Mouse (Mus musculus): ENCODE measurements at regions not wholly inside any gene's neighbourhood (a gene's known extent, or its start where the extent isn't known, plus 50 kb on each side); places are given as distances from the start of the nearest gene placed in this dataset.

DNA sequence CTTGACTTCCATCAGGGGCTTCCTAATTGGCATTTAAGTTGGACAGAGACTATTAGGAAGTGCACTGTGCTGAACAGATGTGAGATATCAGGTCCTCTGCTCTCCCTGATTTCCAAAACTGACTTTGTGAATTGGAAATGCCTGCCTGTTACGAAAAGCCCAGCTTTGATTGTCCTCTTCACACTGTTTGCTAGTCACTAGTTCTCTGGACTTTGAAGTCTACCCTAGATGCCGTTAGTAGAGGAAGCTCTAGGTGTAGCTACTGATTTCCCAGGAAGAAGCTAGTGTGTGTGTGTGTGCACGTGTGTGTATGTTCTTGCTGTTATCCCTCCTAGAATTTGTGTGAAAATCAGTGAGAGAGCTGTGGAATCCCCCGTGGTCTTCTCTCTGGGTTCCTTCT is 87.7 kb upstream of the Atp1b1 start:
- Histone ChIP-seq H3K27ac (ENCODE audit: low read depth, low read length) (no peak overlapping the region), H3K4me1 (ENCODE audit: control insufficient read depth, insufficient read depth, low read length) (no peaks in the 10 kb centered on the region), H3K9ac (ENCODE audit: low read length) (no peak overlapping the region), H3K4me3 (ENCODE audit: low read depth, low read length) (no peak overlapping the region), H3K36me3 (ENCODE audit: control insufficient read depth, insufficient read depth, low read length) (no peaks in the 10 kb centered on the region), H3K4me2 (ENCODE audit: low read depth) (no peak overlapping the region), H3K9me3 (ENCODE audit: control insufficient read depth, low read length) (no peaks in the 10 kb centered on the region), H3K27me3 (ENCODE audit: control insufficient read depth, insufficient read depth, low read length) (no peaks in the 10 kb centered on the region)
- DNase-seq (ENCODE audit: low spot score) (no peak), ATAC-seq (ENCODE audit: insufficient read depth, low FRiP score, low TSS enrichment) (no peak)
- WGBS, result 84% methylated on average over 4 of the region's 4 CpGs

DNA sequence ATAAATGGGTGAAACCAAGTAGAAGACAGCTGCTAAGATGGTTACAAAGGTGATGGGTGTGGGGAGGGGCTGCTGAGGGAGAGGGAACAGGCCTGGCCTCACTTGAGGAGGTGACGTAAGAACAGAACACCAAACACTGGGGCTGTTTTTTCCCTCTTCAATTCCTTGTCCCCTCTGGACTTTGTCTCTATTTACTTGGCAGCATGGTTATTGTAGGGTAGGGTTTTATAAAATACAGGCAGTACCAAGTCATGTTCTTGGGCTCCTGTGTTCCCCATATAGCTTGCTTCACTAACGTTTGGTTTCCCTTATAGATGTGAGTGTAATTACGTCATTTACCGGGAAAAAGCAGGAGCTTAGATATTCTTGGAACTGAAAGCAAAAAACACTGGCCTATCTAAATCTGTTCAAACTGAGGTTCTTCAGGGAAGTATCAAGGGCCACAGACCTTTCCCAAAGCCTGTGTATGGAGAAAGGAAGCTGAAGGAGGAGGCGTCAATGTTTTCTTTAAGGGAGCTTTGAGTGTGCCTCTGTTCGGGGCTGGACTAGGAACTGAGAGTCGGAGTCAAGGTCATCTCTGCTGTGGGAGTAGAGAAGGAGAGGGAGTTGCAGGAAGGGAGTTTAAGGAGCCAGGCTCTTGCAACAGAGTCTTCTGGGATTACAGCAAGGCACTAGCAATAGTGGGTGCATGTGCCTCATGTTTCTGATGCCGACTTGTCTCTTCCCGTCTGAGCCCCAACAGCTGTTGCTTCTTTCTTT is 85.1 kb upstream of the Atp1b1 start:
- ATAC-seq (ENCODE audit: insufficient read depth, low FRiP score, low TSS enrichment), result no peak
- H3K4me1 ChIP-seq (ENCODE audit: control insufficient read depth, insufficient read depth, low read length), result no peaks in the 10 kb centered on the region

DNA sequence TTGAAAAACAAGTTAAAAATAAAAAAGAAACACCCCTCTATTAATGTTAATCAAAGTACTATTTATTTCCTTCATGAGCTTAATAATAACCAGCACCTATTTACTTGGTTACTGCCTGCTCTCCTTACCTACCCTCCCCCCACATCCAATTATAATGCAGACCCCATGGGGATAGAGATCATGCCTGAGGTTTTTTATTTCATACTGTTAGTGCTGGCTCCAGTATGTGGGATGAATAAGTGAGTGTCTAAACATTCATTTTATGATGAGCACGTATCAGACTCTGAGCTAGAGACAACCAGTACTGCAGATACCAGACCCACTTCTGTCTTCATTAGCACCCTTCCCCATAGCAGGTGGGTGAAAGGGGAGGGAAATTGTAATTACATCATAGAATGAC is 83.6 kb upstream of the Atp1b1 start:
- Histone ChIP-seq H3K4me1 (ENCODE audit: control insufficient read depth, insufficient read depth, low read length) (no peaks in the 10 kb centered on the region), H3K27ac (ENCODE audit: low read depth, low read length) (no peak overlapping the region), H3K9me3 (ENCODE audit: control insufficient read depth, low read length) (no peaks in the 10 kb centered on the region), H3K27me3 (ENCODE audit: control insufficient read depth, insufficient read depth, low read length) (no peaks in the 10 kb centered on the region), H3K9ac (ENCODE audit: low read length) (no peak overlapping the region), H3K4me2 (ENCODE audit: low read depth) (no peak overlapping the region), H3K4me3 (ENCODE audit: low read depth, low read length) (no peak overlapping the region), H3K36me3 (ENCODE audit: control insufficient read depth, insufficient read depth, low read length) (no peaks in the 10 kb centered on the region)
- no peak for ATAC-seq (ENCODE audit: insufficient read depth, low FRiP score, low TSS enrichment)
- WGBS, result 90% methylated on average over 1 of the region's 1 CpGs
- no peak for DNase-seq (ENCODE audit: low spot score)

More for the DNA sequence above, 85.1 kb upstream of the Atp1b1 start:
- 86% methylated on average over 9 of the region's 9 CpGs for WGBS
- H3K36me3 ChIP-seq (ENCODE audit: control insufficient read depth, insufficient read depth, low read length), result no peaks in the 10 kb centered on the region
- H3K27ac ChIP-seq (ENCODE audit: low read depth, low read length), result no peak overlapping the region
- H3K9me3 ChIP-seq (ENCODE audit: control insufficient read depth, low read length), result no peaks in the 10 kb centered on the region
- no peaks in the 10 kb centered on the region for H3K27me3 ChIP-seq (ENCODE audit: control insufficient read depth, insufficient read depth, low read length)
- H3K4me3 ChIP-seq (ENCODE audit: low read depth, low read length), result no peak overlapping the region
- DNase-seq (ENCODE audit: low spot score), result no peak
- no peak overlapping the region for H3K4me2 ChIP-seq (ENCODE audit: low read depth)
- no peak overlapping the region for H3K9ac ChIP-seq (ENCODE audit: low read length)

DNA sequence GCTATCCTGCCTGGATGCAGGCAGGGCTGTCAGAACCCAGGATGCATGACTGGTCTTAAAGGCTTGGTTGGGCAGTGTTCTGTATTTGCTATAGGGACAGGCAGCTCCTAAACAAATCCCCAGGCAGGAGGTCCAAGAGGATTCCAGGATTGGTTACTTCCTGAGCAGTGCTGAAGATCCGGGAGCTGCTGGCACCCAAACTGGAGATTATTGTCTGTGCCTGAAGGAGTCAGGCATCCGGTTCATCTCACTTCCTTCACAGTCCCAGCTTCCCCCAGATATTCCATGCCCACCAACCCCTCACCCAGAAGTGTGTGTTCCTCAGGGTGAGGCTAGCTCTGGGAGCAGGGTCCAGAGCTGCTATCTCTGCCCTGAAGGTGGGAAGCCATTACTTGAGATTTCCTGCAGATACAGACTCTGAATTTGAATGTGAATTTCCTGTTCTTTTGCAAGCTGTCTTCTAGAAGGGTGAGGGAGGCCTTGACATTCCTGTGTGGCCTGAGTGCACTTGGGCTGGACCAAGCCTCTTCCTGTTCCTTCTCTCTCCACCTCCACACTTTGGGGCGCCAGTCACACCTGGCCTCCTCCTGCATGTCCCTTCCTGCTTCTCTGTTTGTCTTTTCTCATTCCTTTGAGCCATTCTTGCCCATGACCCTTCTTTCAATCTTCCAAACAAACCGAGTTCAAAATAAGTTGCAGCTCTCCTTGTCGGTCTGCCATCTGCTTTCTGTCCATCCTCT is 80.3 kb upstream of the Atp1b1 start:
- no peak overlapping the region for H3K9ac ChIP-seq (ENCODE audit: low read length)

DNA sequence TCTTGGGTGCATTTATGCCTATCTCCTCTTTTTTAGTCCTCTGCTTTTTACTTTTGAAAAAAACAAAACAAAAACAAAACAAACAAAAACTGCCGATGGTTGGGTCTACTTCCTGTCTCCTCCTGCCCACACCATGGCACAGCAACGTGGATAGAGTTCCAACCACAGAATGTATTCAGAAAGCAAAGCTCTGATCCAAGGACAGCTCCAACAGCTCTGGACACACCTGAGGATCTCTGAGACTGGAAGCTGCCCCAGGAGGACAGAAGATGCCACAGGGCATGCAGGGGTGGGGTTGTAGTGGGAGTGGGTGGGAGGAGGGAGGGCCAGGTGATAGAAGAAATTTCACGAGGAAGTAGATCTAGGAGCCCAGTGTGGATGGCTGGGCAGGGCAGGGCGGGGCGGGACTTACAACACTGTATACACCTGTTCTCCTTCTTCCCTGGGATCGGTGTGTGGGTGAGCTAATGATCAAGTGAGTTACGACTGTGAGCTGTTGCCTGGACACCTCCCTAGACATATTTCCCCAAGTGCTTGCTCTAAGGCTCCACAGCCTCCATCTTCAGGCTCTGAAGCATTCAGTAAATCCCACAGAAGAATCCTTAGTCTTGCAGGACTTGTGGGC is 79.3 kb upstream of the Atp1b1 start:
- ATAC-seq (ENCODE audit: insufficient read depth, low FRiP score, low TSS enrichment) (no peak), DNase-seq (ENCODE audit: low spot score) (no peak)
- no peaks in the 10 kb centered on the region for H3K27me3 ChIP-seq (ENCODE audit: control insufficient read depth, insufficient read depth, low read length)
- no peaks in the 10 kb centered on the region for H3K4me1 ChIP-seq (ENCODE audit: control insufficient read depth, insufficient read depth, low read length)
- H3K4me3 ChIP-seq (ENCODE audit: low read depth, low read length), result no peak overlapping the region
- no peaks in the 10 kb centered on the region for H3K36me3 ChIP-seq (ENCODE audit: control insufficient read depth, insufficient read depth, low read length)
- no peak overlapping the region for H3K4me2 ChIP-seq (ENCODE audit: low read depth)
- H3K9ac ChIP-seq (ENCODE audit: low read length), result no peak overlapping the region
- no peak overlapping the region for H3K27ac ChIP-seq (ENCODE audit: low read depth, low read length)
- H3K9me3 ChIP-seq (ENCODE audit: control insufficient read depth, low read length), result no peaks in the 10 kb centered on the region
- WGBS, result 80% methylated on average over 7 of the region's 7 CpGs

More for the DNA sequence above, 80.3 kb upstream of the Atp1b1 start:
- Histone ChIP-seq H3K4me3 (ENCODE audit: low read depth, low read length) (no peak overlapping the region), H3K4me2 (ENCODE audit: low read depth) (no peak overlapping the region), H3K36me3 (ENCODE audit: control insufficient read depth, insufficient read depth, low read length) (no peaks in the 10 kb centered on the region), H3K9me3 (ENCODE audit: control insufficient read depth, low read length) (no peaks in the 10 kb centered on the region), H3K27me3 (ENCODE audit: control insufficient read depth, insufficient read depth, low read length) (no peaks in the 10 kb centered on the region), H3K4me1 (ENCODE audit: control insufficient read depth, insufficient read depth, low read length) (no peaks in the 10 kb centered on the region), H3K27ac (ENCODE audit: low read depth, low read length) (no peak overlapping the region)
- 85% methylated on average over 5 of the region's 5 CpGs for WGBS
- DNase-seq (ENCODE audit: low spot score), result no peak
- no peak for ATAC-seq (ENCODE audit: insufficient read depth, low FRiP score, low TSS enrichment)

DNA sequence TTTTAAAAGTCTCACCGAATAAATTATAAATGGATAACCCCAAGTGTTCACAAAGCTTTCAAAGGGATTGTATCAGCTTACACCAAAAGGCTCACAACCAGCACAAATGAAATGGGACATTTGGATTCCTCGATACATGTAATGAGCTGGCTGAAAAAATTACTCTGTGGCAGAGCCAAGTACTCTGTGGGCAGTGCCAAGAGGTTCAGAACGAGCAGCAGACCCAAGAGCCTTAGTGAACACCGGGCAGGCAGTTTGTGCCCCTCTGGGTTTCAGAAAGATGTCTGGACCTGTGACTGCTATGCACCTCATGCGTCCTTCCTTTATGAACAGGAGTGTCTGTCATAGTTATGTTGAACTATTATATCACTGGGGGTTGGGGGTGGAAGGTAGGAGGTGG is 74.0 kb upstream of the Atp1b1 start:
- Histone ChIP-seq H3K27me3 (ENCODE audit: control insufficient read depth, insufficient read depth, low read length) (no peaks in the 10 kb centered on the region), H3K9me3 (ENCODE audit: control insufficient read depth, low read length) (no peaks in the 10 kb centered on the region), H3K4me1 (ENCODE audit: control insufficient read depth, insufficient read depth, low read length) (no peaks in the 10 kb centered on the region), H3K36me3 (ENCODE audit: control insufficient read depth, insufficient read depth, low read length) (no peaks in the 10 kb centered on the region), H3K27ac (ENCODE audit: low read depth, low read length) (no peak overlapping the region), H3K9ac (ENCODE audit: low read length) (no peak overlapping the region), H3K4me2 (ENCODE audit: low read depth) (no peak overlapping the region), H3K4me3 (ENCODE audit: low read depth, low read length) (no peak overlapping the region)
- DNase-seq (ENCODE audit: low spot score) (no peak), ATAC-seq (ENCODE audit: insufficient read depth, low FRiP score, low TSS enrichment) (no peak)
- WGBS, result 89% methylated on average over 5 of the region's 5 CpGs

DNA sequence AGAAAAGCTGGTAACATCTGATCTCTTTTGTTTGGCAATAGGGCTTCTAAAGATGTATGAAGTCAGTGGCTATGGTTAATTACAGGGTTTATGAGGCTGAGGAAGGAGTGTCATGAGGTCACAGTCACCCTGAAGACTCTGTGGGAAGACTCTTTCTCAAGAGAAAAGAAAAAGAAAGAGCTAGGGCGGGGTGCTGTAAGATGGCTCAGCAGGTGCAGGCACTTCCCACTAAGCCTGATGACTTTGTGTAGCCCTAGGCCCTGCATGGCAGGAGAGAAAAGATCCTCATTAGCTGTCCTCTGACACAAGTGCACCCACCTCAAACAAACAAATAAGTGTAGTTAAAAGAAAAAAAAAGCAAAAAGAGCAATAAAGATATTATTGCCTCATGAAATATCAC is 73.6 kb upstream of the Atp1b1 start:
- Histone ChIP-seq H3K9ac (ENCODE audit: low read length) (no peak overlapping the region), H3K4me1 (ENCODE audit: control insufficient read depth, insufficient read depth, low read length) (no peaks in the 10 kb centered on the region), H3K4me3 (ENCODE audit: low read depth, low read length) (no peak overlapping the region), H3K27ac (ENCODE audit: low read depth, low read length) (no peak overlapping the region), H3K9me3 (ENCODE audit: control insufficient read depth, low read length) (no peaks in the 10 kb centered on the region), H3K36me3 (ENCODE audit: control insufficient read depth, insufficient read depth, low read length) (no peaks in the 10 kb centered on the region), H3K27me3 (ENCODE audit: control insufficient read depth, insufficient read depth, low read length) (no peaks in the 10 kb centered on the region), H3K4me2 (ENCODE audit: low read depth) (no peak overlapping the region)
- no peak for DNase-seq (ENCODE audit: low spot score)
- ATAC-seq (ENCODE audit: insufficient read depth, low FRiP score, low TSS enrichment), result no peak
- WGBS, result 47% methylated on average over 1 of the region's 1 CpGs

DNA sequence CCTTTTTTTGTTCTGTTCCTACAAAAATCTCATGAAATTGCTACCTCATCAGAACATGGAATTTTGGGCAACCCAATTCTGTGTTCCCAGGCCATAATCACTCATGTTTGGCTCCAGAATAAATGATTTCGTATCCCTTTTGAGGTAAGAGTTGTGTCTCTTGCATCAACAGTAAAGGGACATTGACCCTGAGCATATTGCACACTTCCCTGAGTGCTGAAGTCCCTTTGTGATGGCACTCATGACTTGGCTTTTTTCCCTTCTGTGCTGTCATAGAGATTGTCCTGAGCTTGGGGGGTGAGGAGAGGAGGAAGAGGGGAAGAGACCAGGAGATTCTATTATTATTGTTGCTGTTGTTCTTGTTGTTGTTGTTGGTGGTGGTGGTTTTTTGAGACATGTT is 68.6 kb upstream of the Atp1b1 start:
- H3K36me3 ChIP-seq (ENCODE audit: control insufficient read depth, insufficient read depth, low read length), result no peaks in the 10 kb centered on the region
- ATAC-seq (ENCODE audit: insufficient read depth, low FRiP score, low TSS enrichment) (no peak), DNase-seq (ENCODE audit: low spot score) (no peak)
- H3K4me1 ChIP-seq (ENCODE audit: control insufficient read depth, insufficient read depth, low read length), result no peaks in the 10 kb centered on the region
- WGBS, result 86% methylated on average over 1 of the region's 1 CpGs
- H3K9ac ChIP-seq (ENCODE audit: low read length), result no peak overlapping the region
- no peaks in the 10 kb centered on the region for H3K9me3 ChIP-seq (ENCODE audit: control insufficient read depth, low read length)
- no peaks in the 10 kb centered on the region for H3K27me3 ChIP-seq (ENCODE audit: control insufficient read depth, insufficient read depth, low read length)
- no peak overlapping the region for H3K4me2 ChIP-seq (ENCODE audit: low read depth)
- no peak overlapping the region for H3K4me3 ChIP-seq (ENCODE audit: low read depth, low read length)
- H3K27ac ChIP-seq (ENCODE audit: low read depth, low read length), result no peak overlapping the region

All from neural tube, embryonic 11.5 days (tissue).